Mouse (Mus musculus): ENCODE data around the gene Anxa11.
"Not testable (repeated sequence)": the region's sequence is repeated elsewhere in the genome, so short reads cannot be mapped to it uniquely, and the experiment has no call there.

Anxa11 gene

GRCm38 (mm10) chr14:25841991-25842687, at the start of gene Anxa11:
TSS of gene Anxa11 (plus strand) at chr14:25842156.
- DNase-seq (ENCODE audit: low spot score in 2 of 2) = peak; percentile 89 to 94

DNA sequence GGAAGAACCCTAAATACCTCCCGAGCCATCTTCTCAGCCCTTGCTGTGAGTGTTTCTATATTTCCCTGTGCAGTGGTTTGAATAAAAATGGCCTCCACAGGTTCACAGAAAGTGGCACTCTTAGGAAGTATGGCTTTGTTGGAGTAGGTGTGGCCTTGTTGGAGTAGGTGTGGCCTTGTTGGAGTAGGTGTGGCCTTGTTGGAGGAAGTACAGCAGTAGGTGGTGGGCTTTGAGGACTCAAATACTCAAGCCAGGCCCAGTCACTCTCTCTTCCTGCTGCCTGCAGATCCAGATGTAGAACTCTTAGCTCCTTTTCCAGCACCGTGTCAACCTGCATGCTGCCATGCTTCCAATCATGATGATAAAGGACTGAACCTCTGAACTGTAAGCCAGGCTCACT, 47.6 kb upstream of the Anxa11 start:
- DNase-seq (ENCODE audit: low spot score in 2 of 2) = no peak

- DNase-seq (ENCODE audit: low spot score in 2 of 2) = no peak
Observed at GRCm38 (mm10) chr14:25795067-25795466, 46.9 kb upstream of the Anxa11 start.

GRCm38 (mm10) chr14:25795561-25796174, 46.3 kb upstream of the Anxa11 start:
- DNase-seq (ENCODE audit: low spot score in 2 of 2) = no peak

DNA sequence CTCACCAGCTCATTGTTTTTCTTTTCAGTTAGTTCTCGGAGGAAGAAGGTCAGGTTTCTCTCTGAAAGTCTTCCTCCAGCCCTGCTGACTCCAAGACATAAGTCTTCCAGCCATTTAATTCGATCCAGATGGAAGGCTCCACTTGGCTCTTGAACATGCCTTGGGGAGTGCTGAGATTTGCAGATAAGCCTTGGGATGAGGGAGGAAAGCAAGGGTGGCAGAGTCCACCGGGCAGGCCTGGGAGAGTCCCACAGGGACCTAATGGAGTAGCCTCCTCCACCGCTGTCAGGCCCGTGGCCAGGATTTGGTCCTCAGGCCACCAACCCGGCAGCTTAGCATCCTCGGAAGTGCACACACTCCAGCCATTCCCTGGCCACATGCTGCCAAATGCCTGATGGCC, 45.3 kb upstream of the Anxa11 start:
- no peak for DNase-seq (ENCODE audit: low spot score in 2 of 2)

GRCm38 (mm10) chr14:25800166-25800960, 41.6 kb upstream of the Anxa11 start:
- peak; percentile 74 to 93 for DNase-seq (ENCODE audit: low spot score in 2 of 2)

DNA sequence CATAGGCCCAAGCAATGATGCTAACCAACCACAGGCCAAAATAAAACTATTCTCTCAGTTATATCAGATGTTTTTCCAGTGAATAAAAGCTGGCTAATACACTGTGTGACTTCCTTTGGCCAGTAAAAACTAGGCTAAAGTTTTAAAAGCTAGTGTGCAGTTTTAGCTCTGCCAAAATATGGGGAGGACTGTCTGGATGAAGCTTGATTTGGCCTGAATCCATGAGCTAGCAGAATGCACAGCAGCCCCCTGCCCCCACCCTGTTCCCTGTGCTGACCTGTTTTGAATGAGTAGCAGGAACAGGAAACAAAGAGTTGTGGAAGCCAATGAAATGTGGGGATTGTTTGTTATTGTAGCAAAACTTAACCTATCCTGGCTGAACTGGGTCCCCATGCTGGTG, 39.4 kb upstream of the Anxa11 start:
- no peak for DNase-seq (ENCODE audit: low spot score in 2 of 2)

DNA sequence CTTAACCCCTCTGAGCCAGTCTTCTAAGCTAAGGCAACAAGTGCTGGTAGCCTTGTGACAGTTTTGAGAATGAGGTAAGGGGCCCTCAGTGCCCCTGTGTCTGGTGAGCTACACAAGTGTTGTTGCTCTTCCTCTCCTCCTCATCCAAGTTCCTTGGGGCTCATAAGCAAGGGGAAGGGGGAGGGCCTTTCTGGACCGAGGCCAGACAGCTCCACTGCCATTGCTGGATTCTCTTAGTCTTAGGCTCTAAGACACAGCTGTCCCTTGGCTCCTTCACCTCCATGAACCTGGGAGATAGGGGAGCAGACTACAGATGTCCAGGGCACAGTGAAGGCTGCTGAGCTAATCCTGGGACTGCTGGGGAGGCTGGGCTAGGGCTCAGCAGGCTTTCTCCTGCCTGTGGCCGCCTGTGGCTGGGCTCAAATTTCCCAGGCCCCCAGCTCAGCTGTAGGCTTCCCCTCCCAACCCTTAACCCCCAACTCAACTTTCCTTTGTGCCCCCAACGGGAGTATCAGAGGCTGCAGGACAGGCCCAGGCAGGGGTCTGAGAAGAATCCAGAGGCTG, 38.6 kb upstream of the Anxa11 start:
- DNase-seq (ENCODE audit: low spot score in 2 of 2) = no peak

- DNase-seq (ENCODE audit: low spot score in 2 of 2) = no peak
Observed at GRCm38 (mm10) chr14:25805871-25806270, 36.1 kb upstream of the Anxa11 start.

GRCm38 (mm10) chr14:25806561-25806960, 35.4 kb upstream of the Anxa11 start:
- DNase-seq (ENCODE audit: low spot score in 2 of 2) = no peak

DNA sequence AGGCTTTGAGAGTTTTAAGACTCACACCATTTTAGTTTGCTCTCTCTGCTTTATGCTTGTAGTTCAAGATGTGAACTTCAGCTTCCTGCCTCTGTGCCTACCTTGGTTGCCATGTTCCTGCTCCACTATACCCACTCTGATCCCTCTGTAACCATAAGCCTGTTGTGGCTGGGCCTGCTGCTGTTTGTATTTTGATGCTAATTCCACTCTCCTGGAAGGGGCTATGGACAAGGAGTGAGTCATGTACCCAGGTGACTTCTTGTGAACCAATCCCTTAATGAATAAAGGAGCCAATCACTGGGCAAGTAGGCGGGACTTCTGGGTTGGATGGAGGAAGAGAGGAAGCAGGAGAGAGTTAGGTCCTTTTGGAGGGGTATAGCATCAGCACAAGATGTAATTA, 30.9 kb upstream of the Anxa11 start:
- DNase-seq (ENCODE audit: low spot score in 2 of 2) = not testable (repeated sequence)

DNA sequence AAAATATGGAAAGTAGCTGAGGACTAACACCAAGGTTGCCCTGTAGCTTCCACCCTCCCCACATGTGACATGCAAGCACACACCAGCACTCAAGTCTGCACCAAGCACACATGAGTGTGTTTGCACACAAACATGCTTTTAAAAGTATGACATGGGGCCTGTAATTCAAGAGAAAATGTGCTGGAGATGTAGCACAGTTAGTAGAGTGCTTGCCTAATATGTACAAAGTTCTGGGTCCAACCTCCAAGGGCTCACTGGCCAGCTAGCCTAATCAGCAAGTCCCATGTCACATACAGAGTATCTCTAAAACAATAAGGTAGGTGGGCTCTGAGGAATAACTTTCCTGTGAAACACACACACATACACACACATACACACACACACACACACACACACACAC, 27.8 kb upstream of the Anxa11 start:
- DNase-seq (ENCODE audit: low spot score in 2 of 2) = no peak

DNA sequence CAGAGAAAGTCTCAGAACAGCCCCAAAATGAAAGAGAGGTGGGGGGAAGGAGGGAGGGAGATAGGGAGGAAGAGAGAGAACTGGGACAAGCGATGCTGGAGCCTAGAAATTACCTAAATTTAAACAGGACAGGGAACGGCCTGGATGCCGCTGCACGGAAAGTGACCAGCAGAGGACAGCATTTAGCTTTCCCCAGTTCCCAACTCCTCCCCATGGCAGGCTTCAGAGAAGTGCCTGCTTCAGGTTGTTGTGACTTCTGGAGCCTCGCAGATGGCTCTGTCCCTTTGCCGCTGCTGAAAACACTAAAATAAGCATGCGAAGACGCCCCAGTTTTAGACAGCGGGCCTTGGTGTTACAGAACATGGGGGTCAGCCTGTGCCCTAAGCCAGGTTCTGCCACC, 25.5 kb upstream of the Anxa11 start:
- peak; percentile 28 to 68 for DNase-seq (ENCODE audit: low spot score in 2 of 2)

DNA sequence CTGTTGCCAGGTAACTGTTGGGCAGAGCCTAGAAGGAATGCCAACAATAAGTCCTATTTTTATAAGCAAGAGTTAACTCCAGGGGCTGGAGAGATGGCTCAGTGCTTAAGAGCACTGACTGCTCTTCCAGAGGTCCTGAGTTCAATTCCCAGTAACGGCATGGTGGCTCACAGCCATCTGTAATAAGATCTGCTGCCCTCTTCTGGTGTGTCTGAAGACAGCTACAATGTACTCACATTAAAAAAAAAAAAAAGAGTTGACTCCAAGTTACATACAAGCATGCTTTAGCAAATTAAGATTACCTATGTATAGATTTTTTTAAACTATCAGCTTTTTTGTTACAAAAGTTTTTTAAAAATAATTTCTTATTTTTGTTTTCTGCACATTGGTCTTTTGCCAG, 19.4 kb upstream of the Anxa11 start:
- DNase-seq (ENCODE audit: low spot score in 2 of 2) = no peak

DNA sequence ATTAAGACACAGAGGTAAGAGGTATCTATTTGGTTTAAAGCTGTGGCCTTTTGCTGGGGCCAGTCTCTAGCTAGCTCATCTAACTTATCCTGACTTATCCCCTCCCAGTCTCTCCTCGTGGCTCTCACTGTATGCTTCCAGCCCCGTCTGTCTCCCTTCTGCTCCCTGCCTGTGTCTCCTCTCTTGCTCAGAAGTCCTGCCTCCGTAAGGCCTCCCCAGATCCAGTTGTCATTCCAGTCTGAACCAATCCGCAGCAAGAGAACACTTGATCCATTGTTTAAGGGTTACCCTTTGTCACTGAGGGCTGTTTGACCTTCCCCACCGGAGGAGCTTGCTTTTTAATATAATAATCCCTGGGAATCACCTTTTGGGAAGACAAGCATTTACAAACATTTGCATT, 17.0 kb upstream of the Anxa11 start:
- no peak for DNase-seq (ENCODE audit: low spot score in 2 of 2)

- DNase-seq (ENCODE audit: low spot score in 2 of 2) = no peak
Observed at GRCm38 (mm10) chr14:25825880-25826626, 15.9 kb upstream of the Anxa11 start.

- no peak for DNase-seq (ENCODE audit: low spot score in 2 of 2)
Observed at GRCm38 (mm10) chr14:25826866-25827265, 15.1 kb upstream of the Anxa11 start.

- no peak for DNase-seq (ENCODE audit: low spot score in 2 of 2)
Observed at GRCm38 (mm10) chr14:25831332-25831731, 10.6 kb upstream of the Anxa11 start.

- DNase-seq (ENCODE audit: low spot score in 2 of 2) = peak; percentile 55 to 81
Observed at GRCm38 (mm10) chr14:25832301-25832700, 9.7 kb upstream of the Anxa11 start.

- DNase-seq (ENCODE audit: low spot score in 2 of 2) = no peak
Observed at GRCm38 (mm10) chr14:25838411-25838810, 3.5 kb upstream of the Anxa11 start.

DNA sequence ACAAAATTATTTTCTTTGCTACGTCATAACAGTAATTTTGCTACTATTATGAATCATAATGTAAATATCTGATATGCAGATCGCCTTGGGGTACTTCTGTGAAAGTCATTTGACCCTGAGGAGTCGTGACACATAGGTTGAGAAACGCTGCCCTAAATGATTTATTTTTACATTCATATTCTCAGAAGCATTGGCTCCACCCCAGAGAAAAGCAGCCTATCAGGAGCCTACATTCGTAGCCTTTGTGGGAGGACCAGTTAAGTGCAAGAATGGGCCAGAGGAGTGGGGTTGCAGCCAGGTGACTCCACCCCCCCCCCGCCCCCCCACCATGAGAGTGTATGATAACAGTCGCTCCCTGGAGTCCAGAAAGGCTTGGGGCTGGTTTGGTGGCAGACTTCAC, 2.2 kb upstream of the Anxa11 start:
- no peak for DNase-seq (ENCODE audit: low spot score in 2 of 2)

DNA sequence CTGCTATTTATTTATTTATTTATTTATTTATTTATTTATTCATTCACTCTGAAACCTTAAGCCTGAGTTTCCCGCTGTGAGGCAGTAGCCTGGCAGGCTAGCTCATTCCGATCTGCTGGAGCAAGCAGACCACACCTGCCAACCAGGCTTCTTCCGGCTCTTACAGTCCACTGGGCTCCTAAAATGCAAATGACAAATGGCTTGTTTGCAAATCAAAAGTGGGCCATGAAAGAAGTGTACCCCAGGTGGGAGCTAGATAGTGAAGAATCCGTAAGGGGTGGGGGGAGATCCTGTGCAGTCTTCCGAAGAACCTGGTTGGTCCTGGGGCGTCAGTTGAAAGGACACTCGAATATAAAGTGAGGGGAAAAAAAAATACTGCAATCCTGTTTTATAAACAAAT, 995 bp upstream of the Anxa11 start:
- DNase-seq (ENCODE audit: low spot score in 2 of 2) = no peak

Data from spleen, postnatal 4 days (tissue).